Mouse (Mus musculus) MEL (cell line): ENCODE data around the gene Thada. TPM values are rescaled to one million over a fixed set of nuclear protein-coding genes. Genes with fewer than 3 reads are reported as not detected.
A peak's percentile ranks its signal among the peaks of the same experiment; 100 is the strongest.

Experiments
- DNase-seq: peaks from one replicate; pipeline ENCODE4 v3.0.0; 2011; ENCODE audit warnings: low read depth, low spot score
- H3K27ac ChIP-seq: 2 replicates; pipeline ENCODE4 v1.5.1; 2012; ENCODE audit warnings: low read depth, mild to moderate bottlenecking, control low read depth, low read length, moderate library complexity; ENCODE audit not compliant: control insufficient read depth
- H3K27me3 ChIP-seq, 2 experiments: fragments of 150-350 bp in 1 of 2; sonication (generic) in 1 of 2; 2 replicates each; pipeline ENCODE4 v1.6.1; 2012; ENCODE audit warnings: low read length in 2 of 2, mild to moderate bottlenecking in 2 of 2, improper control_type of control experiment in 1 of 2, moderate library complexity in 1 of 2; ENCODE audit not compliant: insufficient read depth in 2 of 2, control insufficient read depth in 1 of 2
- H3K36me3 ChIP-seq, 2 experiments: 2 replicates each; pipeline ENCODE4 v1.6.1; 2012 to 2014; ENCODE audit warnings: low read length in 2 of 2, improper control_type of control experiment in 1 of 2, inconsistent platforms in 1 of 2, mild to moderate bottlenecking in 1 of 2; ENCODE audit not compliant: insufficient read depth in 2 of 2, control insufficient read depth in 1 of 2
- H3K4me1 ChIP-seq, 2 experiments: fragments of 150-350 bp in 1 of 2; sonication (generic) in 1 of 2; 2 replicates each; pipeline ENCODE4 v1.6.1; 2012; ENCODE audit warnings: low read length in 2 of 2, improper control_type of control experiment in 1 of 2, mild to moderate bottlenecking in 1 of 2; ENCODE audit not compliant: insufficient read depth in 2 of 2, control insufficient read depth in 1 of 2
- H3K4me3 ChIP-seq, 2 experiments: fragments of 150-350 bp in 1 of 2; sonication (generic) in 1 of 2; 2 replicates each; pipeline ENCODE4 v1.5.1; 2012; ENCODE audit warnings: low read depth in 2 of 2, low read length in 2 of 2, mild to moderate bottlenecking in 2 of 2, moderate library complexity in 2 of 2, control low read depth in 1 of 2, improper control_type of control experiment in 1 of 2; ENCODE audit not compliant: control insufficient read depth in 1 of 2, insufficient read depth in 1 of 2
- H3K79me2 ChIP-seq: 2 replicates; pipeline ENCODE4 v1.6.1; 2012; ENCODE audit warnings: mild to moderate bottlenecking, low read length, moderate library complexity; ENCODE audit not compliant: control insufficient read depth, poor library complexity, insufficient read depth
- H3K9ac ChIP-seq: 2 replicates; pipeline ENCODE4 v1.6.1; 2012; ENCODE audit warnings: low read depth, mild to moderate bottlenecking, control low read depth, low read length, moderate library complexity; ENCODE audit not compliant: control insufficient read depth, poor library complexity, severe bottlenecking
- H3K9me3 ChIP-seq: fragments of 150-350 bp; sonication (generic); replicated peaks from 2 replicates; pipeline ENCODE4 v1.6.1; 2012; ENCODE audit warnings: mild to moderate bottlenecking, low read length, improper control_type of control experiment, moderate library complexity; ENCODE audit not compliant: insufficient read depth
- CTCF ChIP-seq, 3 experiments: IDR thresholded peaks in 2 of 3; conservative IDR thresholded peaks in 1 of 3; 2 replicates each; pipeline ENCODE4 v1.5.1; 2011 to 2012; ENCODE audit warnings: low read length in 3 of 3, low read depth in 2 of 3, mild to moderate bottlenecking in 2 of 3, improper control_type of control experiment in 1 of 3, inconsistent platforms in 1 of 3, mixed read lengths in 1 of 3, moderate library complexity in 1 of 3; ENCODE audit not compliant: control insufficient read depth in 1 of 3, insufficient read depth in 1 of 3, poor library complexity in 1 of 3, severe bottlenecking in 1 of 3
- E2F4 ChIP-seq: IDR thresholded peaks from 2 replicates; pipeline ENCODE4 v1.6.1; 2011; ENCODE audit warnings: low read depth, low read length, improper control_type of control experiment, borderline replicate concordance
- ELF1 ChIP-seq: IDR thresholded peaks from 2 replicates; pipeline ENCODE4 v1.6.1; 2014; ENCODE audit warnings: low read depth, mild to moderate bottlenecking, inconsistent platforms, low read length, improper control_type of control experiment, moderate library complexity
- EP300 ChIP-seq, 2 experiments: IDR thresholded peaks; 2 replicates each; pipeline ENCODE4 v1.6.1; 2011; ENCODE audit warnings: improper control_type of control experiment in 2 of 2, low read length in 2 of 2, low read depth in 1 of 2, mild to moderate bottlenecking in 1 of 2
- ETS1 ChIP-seq: IDR thresholded peaks from 2 replicates; pipeline ENCODE4 v1.6.1; 2012; ENCODE audit warnings: low read depth, mild to moderate bottlenecking, inconsistent platforms, low read length, improper control_type of control experiment, moderate library complexity
- GATA1 ChIP-seq: IDR thresholded peaks from 2 replicates; pipeline ENCODE4 v1.6.1; 2011; ENCODE audit warnings: low read depth, low read length, improper control_type of control experiment
- JUND ChIP-seq: IDR thresholded peaks from 2 replicates; pipeline ENCODE4 v1.6.1; 2011; ENCODE audit warnings: low read depth, mild to moderate bottlenecking, improper control_type of control experiment, low read length
- KAT2A ChIP-seq: conservative IDR thresholded peaks from 2 replicates; pipeline ENCODE4 v1.6.1; 2012; ENCODE audit warnings: low read depth, low read length, improper control_type of control experiment, inconsistent platforms
- MAFK ChIP-seq: IDR thresholded peaks from 2 replicates; pipeline ENCODE4 v1.6.1; 2011; ENCODE audit warnings: low read depth, mild to moderate bottlenecking, low read length, improper control_type of control experiment, borderline replicate concordance
- MAX ChIP-seq: IDR thresholded peaks from 2 replicates; pipeline ENCODE4 v1.6.1; 2011; ENCODE audit warnings: low read length, improper control_type of control experiment
- MAZ ChIP-seq: IDR thresholded peaks from 2 replicates; pipeline ENCODE4 v1.6.1; 2012; ENCODE audit warnings: low read depth, mild to moderate bottlenecking, inconsistent platforms, low read length, improper control_type of control experiment
- MEF2A ChIP-seq: IDR thresholded peaks from 2 replicates; pipeline ENCODE4 v1.6.1; 2014; ENCODE audit warnings: low read depth, mild to moderate bottlenecking, inconsistent platforms, low read length, improper control_type of control experiment; ENCODE audit not compliant: poor library complexity, insufficient replicate concordance, severe bottlenecking; ENCODE audit errors: extremely low read depth
- MXI1 ChIP-seq: IDR thresholded peaks from 2 replicates; pipeline ENCODE4 v1.6.1; 2011; ENCODE audit warnings: mild to moderate bottlenecking, low read depth, low read length, improper control_type of control experiment
- NELFE ChIP-seq: IDR thresholded peaks from 2 replicates; pipeline ENCODE4 v1.6.1; 2011; ENCODE audit warnings: low read depth, low read length, improper control_type of control experiment
- POLR2A ChIP-seq, 2 experiments: IDR thresholded peaks; 2 replicates each; pipeline ENCODE4 v1.6.1; 2011 to 2012; ENCODE audit warnings: low read length in 2 of 2, mild to moderate bottlenecking in 2 of 2, control low read depth in 1 of 2, improper control_type of control experiment in 1 of 2, low read depth in 1 of 2, moderate library complexity in 1 of 2; ENCODE audit not compliant: control insufficient read depth in 1 of 2, insufficient read depth in 1 of 2, poor library complexity in 1 of 2
- POLR2AphosphoS2 ChIP-seq: IDR thresholded peaks from 2 replicates; pipeline ENCODE4 v1.6.1; 2011; ENCODE audit warnings: low read length, improper control_type of control experiment
- POLR2AphosphoS5 ChIP-seq: IDR thresholded peaks from 2 replicates; pipeline ENCODE4 v1.6.1; 2012; ENCODE audit warnings: low read depth, borderline replicate concordance, mild to moderate bottlenecking, inconsistent platforms, low read length, moderate library complexity, mixed read lengths
- TBP ChIP-seq: IDR thresholded peaks from 2 replicates; pipeline ENCODE4 v1.8.0; 2011; ENCODE audit warnings: low read depth, low read length, improper control_type of control experiment
- TCF12 ChIP-seq: IDR thresholded peaks from 2 replicates; pipeline ENCODE4 v1.6.1; 2014; ENCODE audit warnings: low read depth, mild to moderate bottlenecking, inconsistent platforms, low read length, improper control_type of control experiment, moderate library complexity
- USF2 ChIP-seq, 2 experiments: IDR thresholded peaks; 2 replicates each; pipeline ENCODE4 v1.6.1; 2011 to 2012; ENCODE audit warnings: improper control_type of control experiment in 2 of 2, low read length in 2 of 2, borderline replicate concordance in 1 of 2, inconsistent platforms in 1 of 2, low read depth in 1 of 2, mild to moderate bottlenecking in 1 of 2; ENCODE audit not compliant: insufficient read depth in 1 of 2
- ZKSCAN1 ChIP-seq: IDR thresholded peaks from 2 replicates; pipeline ENCODE4 v1.6.1; 2012; ENCODE audit warnings: low read depth, mild to moderate bottlenecking, inconsistent platforms, low read length, improper control_type of control experiment, moderate library complexity
- ZMIZ1 ChIP-seq: IDR thresholded peaks from 2 replicates; pipeline ENCODE4 v1.6.1; 2012; ENCODE audit warnings: low read depth, mild to moderate bottlenecking, inconsistent platforms, low read length, improper control_type of control experiment, moderate library complexity
- ZNF384 ChIP-seq: IDR thresholded peaks from 2 replicates; pipeline ENCODE4 v1.6.1; 2012; ENCODE audit warnings: low read depth, mild to moderate bottlenecking, inconsistent platforms, low read length, improper control_type of control experiment
- polyA plus RNA-seq, 2 experiments: library from polyadenylated mRNA; stranded (reverse) in 1 of 2; unstranded in 1 of 2; fragments of >175 nt in 1 of 2; fragments of >200 nt in 1 of 2; gene quantifications; 2 replicates each; pipeline versions ENCODE4 v1.2.1 to v1.2.4; 2012; ENCODE audit warnings: low replicate concordance in 2 of 2, low read depth in 1 of 2; ENCODE audit not compliant: insufficient read length in 2 of 2, insufficient read depth in 1 of 2, missing spikeins in 1 of 2
- total RNA-seq: library from RNA; depleted of rRNA; stranded (reverse); fragments of 300-350 nt; gene quantifications from 2 replicates; pipeline ENCODE4 v1.2.3, GENCODE M21; 2012

Gene Thada
- total and polyA plus RNA-seq, 3 experiments = 19.8 to 20.6 TPM; not detected in 1

DNA sequence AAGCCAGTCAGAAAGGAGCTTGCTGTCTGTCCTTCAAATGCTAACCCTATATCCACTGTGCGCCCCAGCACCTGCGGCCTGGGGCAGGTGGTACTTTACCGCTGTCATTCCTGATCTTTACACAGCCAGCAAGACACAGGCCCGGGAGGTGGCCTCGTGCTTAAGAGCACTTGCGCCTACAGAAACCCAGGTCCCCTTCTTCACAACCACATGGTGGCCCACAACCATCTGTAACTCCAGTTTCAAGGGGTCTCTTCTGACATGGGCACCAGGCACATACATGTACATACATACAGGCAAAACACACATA is 311.0 kb downstream of the Thada start:
- DNase-seq = no peak
- Histone ChIP-seq H3K4me1 (peaks cover 31 to 65% of the 10 kb centered on the region in 2 experiments), H3K27ac (peak overlapping the region; percentile 95), H3K36me3 (peaks cover 0 to 54% of the 10 kb centered on the region in 2 experiments; a peak in 2 of 4 replicates), H3K79me2 (peaks cover 9% of the 10 kb centered on the region; the same call in 1 of the 2 replicates), H3K9me3 (no peaks in the 10 kb centered on the region), H3K9ac (peak overlapping the region; percentile 70), H3K4me3 (peak overlapping the region; percentile 36 to 41), H3K27me3 (no peaks in the 10 kb centered on the region)
- TF ChIP-seq POLR2AphosphoS5 (no peak), KAT2A (no peak), ZMIZ1 (no peak), TCF12 (no peak), MEF2A (no peak), TBP (no peak), EP300 (IDR thresholded peaks at IDR 0.05; ENCODE audit: low read depth in 1 of 2, low read length in 2 of 2) (peak in 1 of 2 experiments; percentile 5; a peak in 1 of 4 replicates), ELF1 (no peak), MAX (peak; percentile 52; the same call in 1 of the 2 replicates), POLR2A (IDR thresholded peaks at IDR 0.05; ENCODE audit: control insufficient read depth in 1 of 2, insufficient read depth in 1 of 2, low read depth in 1 of 2, low read length in 2 of 2, poor library complexity in 1 of 2) (peak in 1 of 2 experiments; percentile 15; a peak in 1 of 4 replicates), MXI1 (no peak), MAFK (no peak), MAZ (no peak), JUND (no peak), CTCF (IDR thresholded peaks at IDR 0.05 in 2 of 3, conservative IDR thresholded peaks at IDR 0.05 in 1 of 3; ENCODE audit: control insufficient read depth in 1 of 3, insufficient read depth in 1 of 3, low read depth in 2 of 3, low read length in 3 of 3, poor library complexity in 1 of 3, severe bottlenecking in 1 of 3) (no peak), E2F4 (0 out of 2 replicates have a peak, but pooled peaks have one; percentile 0), ZNF384 (no peak), GATA1 (no peak), USF2 (IDR thresholded peaks at IDR 0.05; ENCODE audit: borderline replicate concordance in 1 of 2, insufficient read depth in 1 of 2, low read depth in 1 of 2, low read length in 2 of 2) (no peak), NELFE (no peak; the same call in 1 of the 2 replicates), ETS1 (no peak), POLR2AphosphoS2 (no peak; the same call in 1 of the 2 replicates), ZKSCAN1 (no peak)
